ENCODE assay signal across 16 mouse cellular contexts in genomic region chr12:78046582-78046981, GRCm38 (mm10).
DNase-seq lines count a peak whose midpoint lies in the region; ATAC-seq and TF ChIP-seq lines count a peak whose summit lies in the region.
"Had no signal": no experiment of that assay in that cellular context is flagged by ENCODE, and none has a peak within 500 bp of the region (broad histone marks: within the 10 kb centered on the region; RNA-seq: fewer than 3 reads in every experiment).

No protein-coding gene starts in this region.

- no peak overlapping the region for H3K9ac ChIP-seq in heart, adult 2 months (ENCODE audit: low read depth, low read length)
- H3K9ac ChIP-seq in lung, embryonic 14.5 days: no peak overlapping the region
- H3K9ac ChIP-seq in stomach, postnatal 0 days (ENCODE audit: low read length): no peak overlapping the region
- H3K9ac ChIP-seq: hindbrain, embryonic 12.5 days; limb, embryonic 12.5 days; neural tube, embryonic 12.5 days had no signal

- no peak for TF ChIP-seq POLR2A in heart, adult 2 months (IDR thresholded peaks at IDR 0.05; ENCODE audit: insufficient read depth, low read depth, low read length)

- intact Hi-C loops in heart, adult 2 months (cut with DNase I): no loop called here
- intact Hi-C loops in heart, postnatal 10 days (cut with DNase I): no loop called here

- in situ Hi-C loops in Patski (cut with MboI; ENCODE audit: low pct_unique_long_range_greater_than_20kb): no loop called here

- 0 out of 2 replicates have a peak, but pooled peaks cover 4% of the 10 kb centered on the region for H3K9me3 ChIP-seq in lung, embryonic 14.5 days (ENCODE audit: low read depth, low read length)
- H3K9me3 ChIP-seq in stomach, postnatal 0 days (ENCODE audit: control insufficient read depth, low read length): no peaks in the 10 kb centered on the region
- H3K9me3 ChIP-seq: hindbrain, embryonic 12.5 days; neural tube, embryonic 12.5 days had no signal

- no peak overlapping the region for H3K4me3 ChIP-seq in heart, adult 2 months
- H3K4me3 ChIP-seq in lung, embryonic 14.5 days (ENCODE audit: low read depth, low read length): no peak overlapping the region
- no peak overlapping the region for H3K4me3 ChIP-seq in stomach, postnatal 0 days (ENCODE audit: low read depth, low read length)
- H3K4me3 ChIP-seq: hindbrain, embryonic 12.5 days; limb, embryonic 12.5 days; megakaryocyte, embryonic 14.5 days; neural tube, embryonic 12.5 days had no signal

- no peak for TF ChIP-seq EP300 in heart, adult 2 months (IDR thresholded peaks at IDR 0.05; ENCODE audit: insufficient read depth, low read depth, low read length)
- TF ChIP-seq EP300 in stomach, postnatal 0 days (optimal IDR thresholded peaks at IDR 0.05): no peak

- no peaks in the 10 kb centered on the region for H3K27me3 ChIP-seq in heart, adult 2 months (ENCODE audit: control insufficient read depth, insufficient read depth, low read length)
- H3K27me3 ChIP-seq in lung, embryonic 14.5 days (ENCODE audit: insufficient read depth, low read length): no peaks in the 10 kb centered on the region
- peaks cover 8% of the 10 kb centered on the region for H3K27me3 ChIP-seq in Patski
- H3K27me3 ChIP-seq in stomach, postnatal 0 days (ENCODE audit: control insufficient read depth, insufficient read depth, low read length): no peaks in the 10 kb centered on the region
- H3K27me3 ChIP-seq: hindbrain, embryonic 12.5 days; limb, embryonic 12.5 days; megakaryocyte, embryonic 14.5 days; neural tube, embryonic 12.5 days had no signal

- no peak overlapping the region for H3K27ac ChIP-seq in heart, adult 2 months
- H3K27ac ChIP-seq in lung, embryonic 14.5 days (ENCODE audit: low read depth): no peak overlapping the region
- no peak overlapping the region for H3K27ac ChIP-seq in stomach, postnatal 0 days (replicated peaks)
- H3K27ac ChIP-seq: hindbrain, embryonic 12.5 days; limb, embryonic 12.5 days; neural tube, embryonic 12.5 days had no signal

- peak; percentile 15; the same call in 1 of the 2 replicates for TF ChIP-seq CTCF in heart, adult 2 months (IDR thresholded peaks at IDR 0.05)
- peak; percentile 36; the same call in 1 of the 2 replicates for TF ChIP-seq CTCF in lung, embryonic 14.5 days (IDR thresholded peaks at IDR 0.05; ENCODE audit: low read depth)
- TF ChIP-seq CTCF in Patski (IDR thresholded peaks at IDR 0.05): peak; percentile 12
- peak; percentile 43 for TF ChIP-seq CTCF in stomach, postnatal 0 days (IDR thresholded peaks at IDR 0.05; ENCODE audit: low read depth)

- no peak for DNase-seq in heart, adult 2 months
- no peak for DNase-seq in heart, postnatal 10 days
- DNase-seq in lung, embryonic 14.5 days: no peak
- DNase-seq in lung, postnatal 4 days: no peak
- DNase-seq in Patski (ENCODE audit: low read depth, low spot score): no peak
- DNase-seq in stomach, postnatal 0 days (ENCODE audit: low spot score): no peak
- DNase-seq in gastrocnemius, adult 8-10 months (ENCODE audit: low spot score in 2 of 2): no peak
- no peak for DNase-seq in layer of hippocampus, adult 9-11 months
- DNase-seq: cerebellum, adult 8-10 months; kidney, adult 18-20 months; right cerebral cortex, postnatal 25 days; thymus, adult 2 months had no signal

- no peaks in the 10 kb centered on the region for H3K4me1 ChIP-seq in heart, adult 2 months (ENCODE audit: control insufficient read depth, insufficient read depth, low read length)
- no peaks in the 10 kb centered on the region for H3K4me1 ChIP-seq in lung, embryonic 14.5 days (ENCODE audit: insufficient read depth)
- no peaks in the 10 kb centered on the region for H3K4me1 ChIP-seq in stomach, postnatal 0 days (replicated peaks; ENCODE audit: control insufficient read depth, insufficient read depth)
- H3K4me1 ChIP-seq: hindbrain, embryonic 12.5 days; limb, embryonic 12.5 days; megakaryocyte, embryonic 14.5 days; neural tube, embryonic 12.5 days had no signal

- ATAC-seq in lung, embryonic 14.5 days (ENCODE audit: insufficient read depth): no peak
- no peak for ATAC-seq in Patski
- no peak for ATAC-seq in stomach, postnatal 0 days (ENCODE audit: low FRiP score, low TSS enrichment)

- no peaks in the 10 kb centered on the region for H3K36me3 ChIP-seq in heart, adult 2 months (ENCODE audit: control insufficient read depth, insufficient read depth, low read length)
- H3K36me3 ChIP-seq in lung, embryonic 14.5 days (ENCODE audit: insufficient read depth): no peaks in the 10 kb centered on the region
- no peaks in the 10 kb centered on the region for H3K36me3 ChIP-seq in stomach, postnatal 0 days (ENCODE audit: control insufficient read depth, insufficient read depth, low read length)
- H3K36me3 ChIP-seq: hindbrain, embryonic 12.5 days; limb, embryonic 12.5 days; neural tube, embryonic 12.5 days had no signal

- H3K4me2 ChIP-seq in lung, embryonic 14.5 days: no peak overlapping the region
- no peak overlapping the region for H3K4me2 ChIP-seq in stomach, postnatal 0 days (replicated peaks; ENCODE audit: low read depth)
- H3K4me2 ChIP-seq: hindbrain, embryonic 12.5 days; limb, embryonic 12.5 days; neural tube, embryonic 12.5 days had no signal

- POLR2A ChIA-PET in Patski (lab: Charles Lee): interaction anchor here (0.6 kb wide), 1 partner anchor 18 kb away, joined by 3 read pairs; no protein-coding TSS in a partner anchor

- CTCF ChIA-PET in Patski (lab: Charles Lee): no interaction called here

- H3K79me2 ChIP-seq in heart, adult 2 months (replicated peaks; ENCODE audit: control insufficient read depth, insufficient read depth, low read length): no peaks in the 10 kb centered on the region

- WGBS in heart, adult 2 months: 76% methylated on average over 4 of the region's 4 CpGs
- WGBS in lung, embryonic 14.5 days: 68% methylated on average over 4 of the region's 4 CpGs
- WGBS in stomach, postnatal 0 days: 74% methylated on average over 4 of the region's 4 CpGs
